Mouse (Mus musculus): ENCODE data around the gene Ano6. TPM values are rescaled to one million over a fixed set of nuclear protein-coding genes. Genes with fewer than 3 reads are reported as not detected.

Gene Ano6
- polyA plus RNA-seq, 1 experiment: 73.0 TPM

GRCm38 (mm10) chr15:95765936-95766335 is 24.7 kb upstream of the Ano6 start:
- no peak overlapping the region for H3K27ac ChIP-seq (ENCODE audit: insufficient read depth, low read depth, low read length)
- no peak overlapping the region for H3K4me3 ChIP-seq (ENCODE audit: insufficient read depth, low read length)
- H3K4me1 ChIP-seq (ENCODE audit: control insufficient read depth, insufficient read depth, low read length): 0 out of 2 replicates have a peak, but pooled peaks cover 2% of the 10 kb centered on the region
- no peak for TF ChIP-seq CTCF (IDR thresholded peaks at IDR 0.05; ENCODE audit: low read depth, low read length)
- TF ChIP-seq POLR2A (IDR thresholded peaks at IDR 0.05; ENCODE audit: borderline replicate concordance, low read depth, low read length): no peak

DNA sequence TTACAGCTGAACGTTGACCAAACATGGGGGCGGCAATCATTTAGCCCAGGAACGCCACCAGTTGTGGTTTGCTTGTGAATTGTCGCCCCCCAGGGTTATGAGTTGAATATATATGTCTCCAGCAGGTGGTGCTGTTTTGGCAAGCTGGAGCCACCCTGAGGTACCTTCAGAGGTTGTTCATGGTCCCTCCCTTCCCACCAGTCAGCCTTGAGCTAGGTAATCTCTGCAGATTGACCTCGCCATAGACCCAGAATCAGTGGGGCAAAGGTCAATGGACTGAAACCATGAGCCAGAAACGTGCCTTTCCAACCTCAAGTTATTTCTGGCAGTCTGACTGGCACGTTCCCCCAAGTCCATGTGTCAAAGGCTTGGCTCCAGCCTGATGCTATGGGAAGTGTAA is 22.8 kb upstream of the Ano6 start:
- Histone ChIP-seq H3K27ac (ENCODE audit: insufficient read depth, low read depth, low read length) (no peak overlapping the region), H3K4me1 (ENCODE audit: control insufficient read depth, insufficient read depth, low read length) (0 out of 2 replicates have a peak, but pooled peaks cover 2% of the 10 kb centered on the region), H3K4me3 (ENCODE audit: insufficient read depth, low read length) (no peak overlapping the region)
- TF ChIP-seq CTCF (IDR thresholded peaks at IDR 0.05; ENCODE audit: low read depth, low read length) (0 out of 2 replicates have a peak, but pooled peaks have one; percentile 22), POLR2A (IDR thresholded peaks at IDR 0.05; ENCODE audit: borderline replicate concordance, low read depth, low read length) (no peak)

DNA sequence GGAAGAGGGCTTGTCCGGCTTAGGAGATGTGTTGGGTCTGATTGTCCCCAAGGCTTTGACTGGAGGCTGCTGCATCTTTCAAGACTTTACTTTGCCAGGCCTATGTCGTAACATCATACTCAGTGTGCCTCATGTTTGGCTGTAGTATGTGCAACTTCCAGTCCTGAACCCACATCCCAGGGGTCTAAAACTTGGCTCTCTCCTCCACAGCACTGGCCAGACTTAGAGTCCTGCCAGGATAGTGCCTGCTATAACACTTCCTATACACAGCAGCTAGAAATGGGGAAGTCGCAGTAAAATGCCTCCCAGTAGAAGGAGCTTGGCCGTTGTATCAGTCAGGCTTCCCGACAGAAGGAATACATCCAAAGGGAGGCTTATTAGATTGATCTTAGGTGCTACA is 21.9 kb upstream of the Ano6 start:
- Histone ChIP-seq H3K27ac (ENCODE audit: insufficient read depth, low read depth, low read length) (no peak overlapping the region), H3K4me1 (ENCODE audit: control insufficient read depth, insufficient read depth, low read length) (0 out of 2 replicates have a peak, but pooled peaks cover 2% of the 10 kb centered on the region), H3K4me3 (ENCODE audit: insufficient read depth, low read length) (no peak overlapping the region)
- no peak for TF ChIP-seq CTCF (IDR thresholded peaks at IDR 0.05; ENCODE audit: low read depth, low read length)

DNA sequence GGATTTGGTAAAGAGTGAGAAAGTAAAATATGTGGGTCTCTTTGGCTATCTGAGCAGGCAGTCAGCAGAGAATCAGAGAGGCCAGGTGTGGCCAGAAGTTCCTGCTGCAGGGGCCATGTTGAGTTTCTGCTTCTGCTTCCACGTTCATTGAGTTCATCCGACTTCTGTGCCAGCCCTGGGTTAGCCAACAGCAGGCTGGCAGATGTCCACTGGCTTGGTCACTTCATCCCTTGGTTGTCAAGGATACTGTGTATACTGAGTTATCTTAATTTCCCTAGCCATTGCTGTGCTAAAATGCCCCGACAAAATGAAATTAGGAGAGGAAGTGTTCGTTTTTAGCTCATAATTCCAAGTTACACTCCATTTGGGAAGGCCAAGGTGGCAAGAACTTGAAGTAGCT is 21.1 kb upstream of the Ano6 start:
- no peak for TF ChIP-seq POLR2A (IDR thresholded peaks at IDR 0.05; ENCODE audit: borderline replicate concordance, low read depth, low read length)
- Histone ChIP-seq H3K27ac (ENCODE audit: insufficient read depth, low read depth, low read length) (no peak overlapping the region), H3K4me1 (ENCODE audit: control insufficient read depth, insufficient read depth, low read length) (0 out of 2 replicates have a peak, but pooled peaks cover 2% of the 10 kb centered on the region), H3K4me3 (ENCODE audit: insufficient read depth, low read length) (no peak overlapping the region)

- H3K27ac ChIP-seq (ENCODE audit: insufficient read depth, low read depth, low read length): no peak overlapping the region
- 0 out of 2 replicates have a peak, but pooled peaks cover 2% of the 10 kb centered on the region for H3K4me1 ChIP-seq (ENCODE audit: control insufficient read depth, insufficient read depth, low read length)
- H3K4me3 ChIP-seq (ENCODE audit: insufficient read depth, low read length): no peak overlapping the region
- TF ChIP-seq CTCF (IDR thresholded peaks at IDR 0.05; ENCODE audit: low read depth, low read length): no peak
- TF ChIP-seq POLR2A (IDR thresholded peaks at IDR 0.05; ENCODE audit: borderline replicate concordance, low read depth, low read length): no peak
These were observed 20.3 kb upstream of the Ano6 start for GRCm38 (mm10) chr15:95770307-95770706.

DNA sequence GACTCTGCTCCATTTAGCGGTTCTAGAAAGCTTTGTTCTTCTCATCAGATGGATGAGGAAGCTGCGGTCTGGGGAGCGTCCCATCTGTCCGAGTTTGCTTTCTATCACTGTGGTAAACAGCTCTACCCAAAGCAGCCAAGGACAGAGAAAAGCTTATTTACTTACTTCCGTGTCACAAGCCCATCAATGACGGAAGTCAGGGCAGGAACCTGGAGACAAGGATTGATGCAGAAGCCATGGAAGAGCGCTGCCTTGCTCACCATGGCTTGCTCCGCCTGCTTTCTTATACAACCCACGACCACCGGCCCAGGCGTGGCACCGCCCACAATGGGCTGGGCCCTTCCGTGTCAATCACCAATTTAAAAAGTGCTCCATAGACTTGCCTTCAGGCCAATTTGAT is 18.3 kb upstream of the Ano6 start:
- Histone ChIP-seq H3K4me3 (ENCODE audit: insufficient read depth, low read length) (no peak overlapping the region), H3K27ac (ENCODE audit: insufficient read depth, low read depth, low read length) (no peak overlapping the region), H3K4me1 (ENCODE audit: control insufficient read depth, insufficient read depth, low read length) (0 out of 2 replicates have a peak, but pooled peaks cover 2% of the 10 kb centered on the region)
- TF ChIP-seq CTCF (IDR thresholded peaks at IDR 0.05; ENCODE audit: low read depth, low read length) (no peak), POLR2A (IDR thresholded peaks at IDR 0.05; ENCODE audit: borderline replicate concordance, low read depth, low read length) (no peak)

DNA sequence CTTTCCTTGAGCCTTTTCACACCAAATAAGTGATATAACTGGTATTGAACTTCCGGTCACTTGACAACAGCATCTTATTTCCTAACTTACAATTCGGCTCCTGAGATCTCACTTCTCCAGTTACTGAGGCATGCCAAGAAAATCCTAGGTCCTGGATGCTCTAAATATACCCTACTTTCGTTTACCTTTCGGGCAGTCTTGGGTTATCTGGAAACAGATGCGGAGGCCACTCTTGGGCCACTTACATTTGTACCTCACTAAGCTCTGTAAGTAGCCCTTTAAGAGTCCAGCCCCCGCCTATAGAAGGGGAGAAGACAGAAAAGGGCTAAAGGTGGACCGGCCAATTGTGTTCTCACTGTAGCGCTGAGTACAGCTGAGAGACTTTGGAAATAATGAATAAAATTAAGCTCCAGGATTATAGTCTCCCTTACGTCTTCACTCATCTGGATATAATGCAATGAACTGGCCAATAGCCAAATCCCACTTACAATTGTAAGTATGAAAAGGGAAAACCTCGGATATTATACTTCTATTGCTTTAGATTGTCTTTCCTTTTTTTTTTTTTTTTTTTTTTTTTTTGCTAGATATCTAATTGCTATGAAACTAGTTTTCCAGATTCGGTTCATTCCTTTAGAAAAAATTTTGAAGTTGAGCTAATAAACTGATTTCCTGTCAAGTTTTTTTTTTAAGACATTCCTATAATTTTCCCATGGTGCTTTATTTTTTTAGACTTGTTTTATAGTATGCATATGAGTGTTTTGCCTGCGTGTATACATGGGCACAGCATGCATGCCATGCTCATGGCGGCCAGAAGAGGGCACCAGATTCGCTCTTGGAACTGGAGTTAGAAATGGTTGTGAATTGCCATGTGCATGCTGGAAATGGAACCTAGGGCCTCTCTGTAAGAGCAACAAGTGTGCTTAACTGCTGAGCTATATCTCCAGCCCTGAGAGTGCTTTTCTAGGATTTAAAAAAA is 17.5 kb upstream of the Ano6 start:
- H3K4me3 ChIP-seq (ENCODE audit: insufficient read depth, low read length): no peak overlapping the region
- peak; percentile 75 for TF ChIP-seq CTCF (IDR thresholded peaks at IDR 0.05; ENCODE audit: low read depth, low read length)
- TF ChIP-seq POLR2A (IDR thresholded peaks at IDR 0.05; ENCODE audit: borderline replicate concordance, low read depth, low read length): no peak
- 0 out of 2 replicates have a peak, but pooled peaks cover 2% of the 10 kb centered on the region for H3K4me1 ChIP-seq (ENCODE audit: control insufficient read depth, insufficient read depth, low read length)
- no peak overlapping the region for H3K27ac ChIP-seq (ENCODE audit: insufficient read depth, low read depth, low read length)

DNA sequence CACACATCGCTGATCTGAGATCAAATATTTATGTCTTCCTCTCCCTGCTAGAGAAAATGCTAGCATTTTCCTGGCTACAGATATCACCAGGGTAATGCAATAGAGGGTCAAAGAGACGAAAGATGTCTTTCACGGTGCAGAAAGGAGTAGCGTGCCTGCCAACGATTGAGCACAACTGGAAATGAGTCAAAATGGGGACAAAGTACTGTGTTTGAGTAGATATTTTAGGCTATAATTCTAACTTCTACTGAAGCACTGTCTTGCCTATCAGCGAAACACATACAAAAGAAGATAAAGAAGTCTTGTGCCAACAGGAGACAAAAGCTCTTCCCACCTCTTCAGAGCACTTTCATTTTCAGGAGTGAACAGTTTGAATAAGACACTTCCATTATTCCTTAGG is 16.4 kb upstream of the Ano6 start:
- Histone ChIP-seq H3K4me3 (ENCODE audit: insufficient read depth, low read length) (no peak overlapping the region), H3K27ac (ENCODE audit: insufficient read depth, low read depth, low read length) (no peak overlapping the region), H3K4me1 (ENCODE audit: control insufficient read depth, insufficient read depth, low read length) (no peaks in the 10 kb centered on the region)
- TF ChIP-seq POLR2A (IDR thresholded peaks at IDR 0.05; ENCODE audit: borderline replicate concordance, low read depth, low read length): no peak

DNA sequence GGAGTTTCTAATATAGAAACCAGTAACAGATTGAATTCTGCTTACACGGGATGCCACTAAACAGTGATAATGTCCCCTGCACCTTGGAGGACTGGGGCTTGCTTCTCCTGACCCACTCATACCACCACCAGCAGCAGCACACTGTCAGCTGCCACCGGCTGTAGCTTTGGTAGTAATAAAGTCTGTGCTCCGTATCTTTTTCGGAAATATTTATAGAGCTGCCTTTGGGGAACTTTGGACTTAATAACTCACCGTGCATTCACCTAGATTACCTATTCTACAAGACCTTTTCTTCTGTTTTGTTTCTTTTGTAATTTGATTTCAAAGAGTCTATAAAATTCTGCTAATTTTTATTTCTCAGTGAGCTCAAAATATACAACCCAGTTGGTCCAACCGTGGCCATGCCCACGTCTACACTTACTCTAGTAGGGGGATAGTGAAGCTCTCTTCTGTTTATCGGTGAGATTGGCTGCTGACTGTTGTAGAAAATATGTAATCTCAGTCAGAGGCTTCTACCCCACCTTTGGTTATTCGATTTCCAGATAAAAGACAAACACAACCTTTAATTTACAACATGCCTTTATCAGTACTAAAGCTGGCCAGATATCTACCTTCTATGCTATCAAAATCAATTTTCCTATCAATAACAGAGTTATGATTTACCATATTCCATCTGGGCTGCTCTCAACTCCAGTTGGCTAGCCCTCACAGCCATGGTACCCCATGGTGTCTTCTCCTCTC is 15.8 kb upstream of the Ano6 start:
- Histone ChIP-seq H3K4me1 (ENCODE audit: control insufficient read depth, insufficient read depth, low read length) (no peaks in the 10 kb centered on the region), H3K27ac (ENCODE audit: insufficient read depth, low read depth, low read length) (no peak overlapping the region), H3K4me3 (ENCODE audit: insufficient read depth, low read length) (no peak overlapping the region)
- TF ChIP-seq CTCF (IDR thresholded peaks at IDR 0.05; ENCODE audit: low read depth, low read length): no peak
- TF ChIP-seq POLR2A (IDR thresholded peaks at IDR 0.05; ENCODE audit: borderline replicate concordance, low read depth, low read length): no peak

DNA sequence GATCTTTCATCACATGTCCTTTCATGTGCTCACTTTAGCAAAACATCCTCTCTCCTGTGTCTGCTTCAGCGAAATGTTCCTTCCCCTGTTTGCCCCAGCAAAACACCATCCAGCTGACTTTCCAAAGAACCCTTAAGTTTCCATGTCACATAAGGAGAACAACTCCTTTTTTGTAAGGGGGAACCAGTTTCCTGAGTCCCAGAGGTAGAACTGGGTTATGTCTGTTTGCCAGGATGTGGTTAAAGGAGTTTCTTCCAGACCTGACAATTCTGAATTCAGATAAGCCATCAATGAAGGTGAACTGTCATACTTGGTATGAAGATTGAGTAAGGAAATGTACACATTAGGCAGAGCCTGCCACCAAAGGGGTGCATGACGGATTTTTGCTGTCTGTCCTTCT is 12.9 kb upstream of the Ano6 start:
- Histone ChIP-seq H3K4me3 (ENCODE audit: insufficient read depth, low read length) (no peak overlapping the region), H3K27ac (ENCODE audit: insufficient read depth, low read depth, low read length) (no peak overlapping the region), H3K4me1 (ENCODE audit: control insufficient read depth, insufficient read depth, low read length) (no peaks in the 10 kb centered on the region)
- TF ChIP-seq CTCF (IDR thresholded peaks at IDR 0.05; ENCODE audit: low read depth, low read length) (no peak), POLR2A (IDR thresholded peaks at IDR 0.05; ENCODE audit: borderline replicate concordance, low read depth, low read length) (no peak)
